Mouse (Mus musculus) heart, embryonic 10.5 days (tissue): ENCODE measurements around the gene Ehd1. TPM values are rescaled to one million over a fixed set of nuclear protein-coding genes. Genes with fewer than 3 reads are reported as not detected.

Experiments
- DNase-seq: peaks from one replicate; pipeline ENCODE4 v3.0.0-alpha.2; 2017; ENCODE audit warnings: low spot score
- H3K27ac ChIP-seq: fragments of 300-500 bp; sonication (generic); 2 replicates; pipeline ENCODE4 v1.5.1; 2016; ENCODE audit warnings: mild to moderate bottlenecking
- H3K27me3 ChIP-seq: fragments of 300-500 bp; sonication (generic); 2 replicates; pipeline ENCODE4 v1.6.1; 2016; ENCODE audit warnings: mild to moderate bottlenecking; ENCODE audit not compliant: poor library complexity, insufficient read depth, severe bottlenecking
- H3K36me3 ChIP-seq: fragments of 300-500 bp; sonication (generic); 2 replicates; pipeline ENCODE4 v1.6.1; 2016; ENCODE audit warnings: mild to moderate bottlenecking, moderate library complexity
- H3K4me1 ChIP-seq: fragments of 300-500 bp; sonication (generic); 2 replicates; pipeline ENCODE4 v1.6.1; 2016; ENCODE audit warnings: mild to moderate bottlenecking
- H3K4me3 ChIP-seq: fragments of 300-500 bp; sonication (generic); 2 replicates; pipeline ENCODE4 v1.5.1; 2016; ENCODE audit warnings: mild to moderate bottlenecking, moderate library complexity
- H3K9me3 ChIP-seq: fragments of 300-500 bp; sonication (generic); 2 replicates; pipeline ENCODE4 v1.6.1; 2016; ENCODE audit warnings: mild to moderate bottlenecking, moderate library complexity
- WGBS: fragments of 180-500 bp; shearing (Covaris S2); methylation state at CpG from one replicate; pipeline ENCODE4 v1.1.7; 2016; 5-methylcytosine and 5-hydroxymethylcytosine counted together
- polyA plus RNA-seq: library from polyadenylated mRNA; unstranded; fragments of >200 nt; fragmentation: Nextera tagmentation; extraction: Ambion mirVana; gene quantifications from 2 replicates; pipeline ENCODE4 v1.2.1, GENCODE M21; 2016

The Ehd1 gene
- polyA plus RNA-seq, result 89.6 and 101 TPM in 2 replicates

DNA sequence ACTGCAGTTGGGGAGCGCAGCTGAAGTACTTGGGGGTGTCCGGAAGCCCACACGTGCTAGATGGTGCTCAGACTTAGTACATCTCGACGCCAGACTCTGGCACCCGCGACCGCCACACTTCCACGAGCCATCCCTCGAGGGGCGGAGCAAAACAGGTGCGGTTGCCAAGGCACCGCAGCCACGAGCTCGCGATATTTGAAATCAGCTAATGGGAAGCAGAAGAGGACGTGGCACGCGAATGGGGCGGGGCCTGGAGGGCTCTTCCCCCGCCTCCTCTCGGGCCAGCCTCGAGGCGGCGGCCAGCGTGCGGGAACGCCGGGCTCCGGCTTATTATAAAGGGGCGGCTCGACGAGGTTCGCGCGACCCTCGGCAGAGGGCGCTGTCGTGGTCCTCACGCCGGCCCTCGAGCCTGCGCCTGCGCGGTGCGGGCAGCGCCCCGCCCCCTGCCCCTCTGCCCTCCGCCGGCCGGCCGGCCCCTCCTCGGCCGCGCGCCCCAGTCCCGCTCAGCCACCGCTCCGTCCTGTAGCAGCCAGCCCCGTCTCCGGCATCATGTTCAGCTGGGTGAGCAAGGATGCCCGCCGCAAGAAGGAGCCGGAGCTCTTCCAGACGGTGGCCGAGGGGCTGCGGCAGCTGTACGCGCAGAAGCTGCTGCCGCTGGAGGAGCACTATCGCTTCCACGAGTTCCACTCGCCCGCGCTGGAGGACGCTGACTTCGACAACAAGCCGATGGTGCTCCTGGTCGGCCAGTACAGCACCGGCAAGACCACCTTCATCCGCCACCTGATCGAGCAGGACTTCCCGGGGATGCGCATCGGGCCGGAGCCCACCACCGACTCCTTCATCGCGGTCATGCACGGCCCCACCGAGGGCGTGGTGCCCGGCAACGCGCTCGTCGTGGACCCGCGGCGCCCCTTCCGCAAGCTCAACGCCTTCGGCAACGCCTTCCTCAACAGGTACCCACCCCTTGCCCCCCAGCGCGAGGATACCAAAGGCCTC lies at the start of gene Ehd1:
Gene Ehd1 (plus strand): TSS at position 300 of the 996 bp plus-strand sequence.
- H3K27me3 ChIP-seq, result no peaks in the 10 kb centered on the region

DNA sequence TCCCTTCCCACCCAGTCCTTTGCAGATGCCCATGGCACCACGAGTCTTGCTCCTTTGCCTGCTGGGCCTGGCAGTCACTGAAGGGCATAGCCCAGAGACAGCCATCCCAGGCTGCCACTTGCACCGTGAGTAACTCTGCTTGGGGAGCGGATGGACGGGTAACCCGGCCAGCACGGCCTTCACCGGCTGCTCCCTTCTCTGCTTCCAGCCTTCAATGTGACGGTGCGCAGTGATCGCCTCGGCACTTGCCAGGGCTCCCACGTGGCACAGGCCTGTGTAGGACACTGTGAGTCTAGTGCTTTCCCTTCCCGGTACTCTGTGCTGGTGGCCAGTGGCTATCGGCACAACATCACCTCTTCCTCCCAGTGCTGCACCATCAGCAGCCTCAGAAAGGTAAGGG lies 49.8 kb upstream of the Ehd1 start:
- no peak overlapping the region for H3K27ac ChIP-seq
- H3K36me3 ChIP-seq, result peaks cover 52% of the 10 kb centered on the region

More for the DNA sequence above, at the start of gene Ehd1:
- WGBS, result under 1% methylated on average over 97 of the region's 106 CpGs
- Histone ChIP-seq H3K27ac (peak within 1 kb of the TSS; percentile 91), H3K4me3 (peak within 1 kb of the TSS; percentile 89), H3K36me3 (peaks cover 25% of the 10 kb centered on the region), H3K9me3 (no peaks in the 10 kb centered on the region), H3K4me1 (peaks cover 56% of the 10 kb centered on the region)
- peak; percentile 99 for DNase-seq

DNA sequence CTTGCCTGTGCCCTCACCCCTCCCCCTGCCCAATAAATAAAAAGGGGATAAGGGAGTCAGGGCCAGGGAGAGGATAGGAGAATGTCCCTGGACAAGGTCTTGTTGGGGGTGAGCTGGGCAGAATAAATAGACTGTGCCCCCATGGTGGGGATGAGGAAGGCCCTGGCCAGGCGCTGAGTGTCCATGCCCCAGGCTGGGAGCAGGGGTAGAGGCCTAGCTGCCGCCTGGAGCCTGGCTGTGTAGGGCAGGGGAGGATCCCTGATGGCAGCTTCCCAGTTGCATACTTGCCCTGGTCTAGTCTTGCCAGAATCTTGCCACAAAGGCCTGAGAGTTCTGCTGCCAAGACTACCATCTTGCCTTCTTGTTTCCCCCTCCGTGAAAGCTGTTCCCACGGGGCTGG lies 48.7 kb upstream of the Ehd1 start:
- WGBS, result 88% methylated on average over 4 of the region's 4 CpGs
- H3K9me3 ChIP-seq, result no peaks in the 10 kb centered on the region
- no peak overlapping the region for H3K27ac ChIP-seq
- H3K4me3 ChIP-seq, result no peak overlapping the region
- no peak for DNase-seq
- H3K27me3 ChIP-seq, result no peaks in the 10 kb centered on the region
- peaks cover 62% of the 10 kb centered on the region for H3K36me3 ChIP-seq
- H3K4me1 ChIP-seq, result peaks cover 12% of the 10 kb centered on the region

More for the DNA sequence above, 49.8 kb upstream of the Ehd1 start:
- 90% methylated on average over 14 of the region's 14 CpGs for WGBS
- no peak for DNase-seq
- no peak overlapping the region for H3K4me3 ChIP-seq
- H3K9me3 ChIP-seq, result no peaks in the 10 kb centered on the region
- H3K27me3 ChIP-seq, result no peaks in the 10 kb centered on the region
- peaks cover 12% of the 10 kb centered on the region for H3K4me1 ChIP-seq

DNA sequence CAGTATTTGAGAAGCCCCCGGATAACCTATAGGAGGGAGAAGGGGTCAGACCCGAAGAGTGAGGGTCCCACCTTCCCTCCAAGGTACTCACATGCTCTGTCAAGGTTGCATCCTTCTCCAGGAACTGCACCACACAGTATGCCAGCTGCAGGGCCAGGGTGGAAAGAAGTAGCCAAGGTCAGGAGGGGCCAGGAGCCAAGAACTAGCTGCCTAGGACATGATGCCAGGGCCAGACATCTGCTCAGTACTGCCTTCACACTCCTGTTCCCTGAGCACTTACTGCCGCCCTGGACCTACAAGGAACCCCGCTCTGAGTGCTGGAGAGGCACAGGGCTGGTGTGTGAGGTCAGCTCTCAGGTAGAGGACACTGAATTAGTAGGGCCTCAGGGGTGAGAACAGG lies 46.1 kb upstream of the Ehd1 start:
- WGBS, result 80% methylated on average over 4 of the region's 4 CpGs
- H3K4me3 ChIP-seq, result no peak overlapping the region
- peaks cover 62% of the 10 kb centered on the region for H3K36me3 ChIP-seq
- H3K9me3 ChIP-seq, result no peaks in the 10 kb centered on the region
- H3K27me3 ChIP-seq, result no peaks in the 10 kb centered on the region
- DNase-seq, result no peak
- no peak overlapping the region for H3K27ac ChIP-seq
- H3K4me1 ChIP-seq, result peaks cover 25% of the 10 kb centered on the region

DNA sequence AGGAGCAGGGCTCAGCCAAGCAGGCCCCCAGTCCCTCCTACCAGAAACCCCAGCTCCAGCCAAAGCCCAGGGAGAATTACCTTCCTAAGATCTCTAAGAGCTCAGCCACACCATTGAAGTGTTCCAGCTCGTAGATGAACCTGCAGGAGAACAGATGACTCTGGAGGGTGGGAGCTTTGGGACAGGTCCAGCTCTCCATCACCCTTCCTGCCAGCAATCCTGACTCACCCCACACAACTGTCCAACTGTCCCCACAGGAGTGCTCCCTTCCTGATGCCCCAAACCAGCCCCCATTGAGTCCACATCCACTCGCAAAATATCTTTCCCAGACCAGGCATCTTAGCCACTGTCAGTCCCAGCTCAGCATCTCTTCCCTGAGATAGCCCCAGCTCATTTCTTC lies 45.5 kb upstream of the Ehd1 start:
- H3K4me1 ChIP-seq, result peaks cover 26% of the 10 kb centered on the region
- peaks cover 62% of the 10 kb centered on the region for H3K36me3 ChIP-seq
- no peak for DNase-seq
- no peaks in the 10 kb centered on the region for H3K9me3 ChIP-seq
- WGBS, result 84% methylated on average over 2 of the region's 2 CpGs
- no peaks in the 10 kb centered on the region for H3K27me3 ChIP-seq
- no peak overlapping the region for H3K4me3 ChIP-seq
- H3K27ac ChIP-seq, result no peak overlapping the region

DNA sequence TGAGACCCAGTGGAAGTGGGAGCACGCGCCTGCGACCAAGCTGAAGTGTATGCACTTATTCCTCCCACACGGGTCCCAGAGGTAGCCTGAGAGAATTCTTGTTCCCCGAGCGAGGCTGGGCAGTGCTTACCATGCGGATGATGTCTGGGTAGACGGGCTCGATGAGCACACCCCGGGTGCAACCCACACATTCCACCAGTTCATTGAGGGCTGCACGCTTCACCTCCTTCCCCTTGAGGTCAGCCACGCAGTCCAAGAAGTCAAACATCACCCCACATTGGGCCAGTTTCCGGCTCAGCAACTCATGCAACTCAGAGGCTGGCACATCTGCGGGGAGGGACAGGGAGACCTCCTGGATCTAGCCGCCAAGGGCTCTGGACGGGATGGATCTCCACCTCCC lies 42.9 kb upstream of the Ehd1 start:
- Histone ChIP-seq H3K4me3 (no peak overlapping the region), H3K27me3 (no peaks in the 10 kb centered on the region), H3K4me1 (peaks cover 20% of the 10 kb centered on the region), H3K27ac (no peak overlapping the region), H3K9me3 (no peaks in the 10 kb centered on the region), H3K36me3 (peaks cover 41% of the 10 kb centered on the region)
- no peak for DNase-seq
- WGBS, result 89% methylated on average over 16 of the region's 16 CpGs

DNA sequence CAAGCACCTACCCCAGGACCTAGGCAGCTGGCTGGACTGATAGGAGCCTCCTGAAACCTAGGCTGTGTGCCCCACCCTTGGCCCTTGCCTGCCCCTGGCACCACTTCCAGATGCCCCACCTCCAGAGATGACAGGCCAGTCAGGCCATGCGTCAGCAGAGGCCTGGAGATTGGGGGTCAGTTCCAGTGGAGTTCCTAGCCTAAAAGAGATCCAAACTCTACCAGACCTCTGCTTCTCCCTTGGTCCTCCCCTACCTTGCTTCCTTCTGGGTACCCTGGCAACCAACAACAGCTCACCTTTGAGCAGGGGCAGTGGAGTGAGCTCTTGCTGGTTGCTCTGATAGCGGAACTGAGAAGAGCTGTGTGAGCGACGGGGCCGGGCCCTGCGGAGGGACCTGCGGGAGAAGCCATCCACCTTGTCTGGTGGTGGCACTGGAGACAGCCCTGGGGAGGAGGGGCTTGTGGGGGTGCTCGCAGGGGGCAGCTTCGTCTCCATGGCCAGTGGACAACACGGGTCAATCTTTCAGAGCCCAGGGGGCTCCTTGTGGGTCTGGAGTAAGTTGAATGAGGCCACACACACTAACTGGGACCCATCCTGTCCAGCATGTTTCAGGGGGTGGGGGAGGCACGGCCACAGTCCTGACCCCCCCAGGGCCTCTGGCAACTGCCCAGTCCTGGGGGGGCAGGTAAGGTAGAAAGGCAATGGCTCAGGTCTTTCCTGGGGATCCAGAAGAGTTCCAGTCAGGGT lies 42.0 kb upstream of the Ehd1 start:
- DNase-seq, result no peak
- WGBS, result 68% methylated on average over 11 of the region's 11 CpGs
- peaks cover 20% of the 10 kb centered on the region for H3K4me1 ChIP-seq
- peak overlapping the region; percentile 87 for H3K4me3 ChIP-seq
- H3K9me3 ChIP-seq, result no peaks in the 10 kb centered on the region
- peaks cover 32% of the 10 kb centered on the region for H3K36me3 ChIP-seq
- no peak overlapping the region for H3K27ac ChIP-seq
- no peaks in the 10 kb centered on the region for H3K27me3 ChIP-seq

DNA sequence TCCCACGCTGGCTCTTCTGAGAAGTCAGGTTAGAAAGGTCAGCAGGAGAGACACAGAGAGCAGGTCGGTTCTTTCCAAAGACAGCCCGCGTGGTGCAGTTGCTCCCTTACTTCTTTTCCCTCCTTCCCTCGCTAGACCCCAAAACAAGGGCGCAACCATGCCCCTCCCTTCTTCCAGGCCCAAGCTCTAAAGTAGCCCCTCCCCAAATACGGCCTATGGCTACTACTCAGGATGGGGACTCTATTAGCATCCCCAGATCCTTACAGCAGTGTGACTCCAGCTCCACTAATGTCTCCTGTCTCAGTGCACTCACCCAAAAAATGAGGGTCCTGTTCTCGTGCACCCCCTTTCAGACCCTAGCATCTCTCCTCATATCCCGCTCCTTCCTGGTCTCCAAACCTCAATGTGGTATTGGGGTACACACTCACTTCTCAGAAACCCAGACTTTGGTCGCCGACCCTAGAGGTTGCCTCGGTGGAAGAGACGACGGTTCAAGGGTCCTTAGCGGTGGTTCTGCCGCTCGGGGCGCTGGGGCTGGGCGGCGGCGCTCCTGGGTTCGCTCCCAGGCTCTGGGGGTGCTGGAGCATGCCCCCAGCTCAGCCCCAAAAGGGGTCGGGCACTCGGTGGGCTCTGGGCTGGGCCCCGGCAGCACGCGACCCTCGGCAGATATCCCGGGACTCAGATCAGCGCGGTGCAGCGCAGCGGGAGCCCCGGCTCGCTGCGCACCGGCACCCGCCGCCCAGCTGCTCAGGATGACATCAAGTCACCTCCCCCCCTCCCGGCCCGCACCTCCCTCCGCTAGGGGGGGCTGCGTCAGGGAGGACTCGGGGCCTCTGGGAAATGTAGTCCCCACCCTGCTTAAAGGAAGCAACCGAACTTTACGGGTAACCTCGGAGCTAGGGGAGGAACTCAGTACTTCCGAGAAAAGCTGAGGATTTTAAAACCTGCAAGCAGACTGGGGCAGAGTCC lies 41.2 kb upstream of the Ehd1 start, which contains the start of gene Ppp2r5b:
Gene Ppp2r5b (minus strand): TSS at position 789 of the 969 bp plus-strand sequence.
- H3K4me1 ChIP-seq, result peaks cover 20% of the 10 kb centered on the region
- DNase-seq, result peak; percentile 96
- WGBS, result 2% methylated on average over 48 of the region's 48 CpGs

DNA sequence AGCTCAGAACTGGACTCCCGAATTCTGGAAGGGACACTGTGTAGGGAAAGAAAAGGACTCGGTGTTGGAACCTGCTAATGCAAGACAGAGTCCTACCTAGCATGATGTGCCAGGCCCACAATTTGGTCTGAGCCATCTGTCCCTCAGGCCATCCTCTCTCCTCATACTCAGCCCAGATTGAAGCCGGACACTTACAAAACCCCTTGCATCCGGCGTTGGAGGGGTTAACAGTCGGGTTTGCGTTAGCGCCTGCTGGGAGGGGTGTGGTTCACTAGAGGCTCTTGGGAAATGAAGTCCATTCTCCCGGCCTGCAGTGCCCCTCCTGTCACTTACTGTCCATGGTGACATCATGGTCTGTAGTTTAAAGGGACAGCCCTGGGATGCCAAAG lies 40.5 kb upstream of the Ehd1 start:
- Histone ChIP-seq H3K4me1 (peaks cover 20% of the 10 kb centered on the region), H3K27ac (peak overlapping the region; percentile 92), H3K9me3 (no peaks in the 10 kb centered on the region), H3K4me3 (peak overlapping the region; percentile 87), H3K27me3 (no peaks in the 10 kb centered on the region), H3K36me3 (peaks cover 17% of the 10 kb centered on the region)
- peak; percentile 96 for DNase-seq
- WGBS, result under 1% methylated on average over 9 of the region's 9 CpGs

More for the DNA sequence above, 41.2 kb upstream of the Ehd1 start, which contains the start of gene Ppp2r5b:
- Histone ChIP-seq H3K27me3 (no peaks in the 10 kb centered on the region), H3K9me3 (no peaks in the 10 kb centered on the region), H3K36me3 (peaks cover 24% of the 10 kb centered on the region), H3K4me3 (peak within 1 kb of the TSS; percentile 87), H3K27ac (peak within 1 kb of the TSS; percentile 92)

DNA sequence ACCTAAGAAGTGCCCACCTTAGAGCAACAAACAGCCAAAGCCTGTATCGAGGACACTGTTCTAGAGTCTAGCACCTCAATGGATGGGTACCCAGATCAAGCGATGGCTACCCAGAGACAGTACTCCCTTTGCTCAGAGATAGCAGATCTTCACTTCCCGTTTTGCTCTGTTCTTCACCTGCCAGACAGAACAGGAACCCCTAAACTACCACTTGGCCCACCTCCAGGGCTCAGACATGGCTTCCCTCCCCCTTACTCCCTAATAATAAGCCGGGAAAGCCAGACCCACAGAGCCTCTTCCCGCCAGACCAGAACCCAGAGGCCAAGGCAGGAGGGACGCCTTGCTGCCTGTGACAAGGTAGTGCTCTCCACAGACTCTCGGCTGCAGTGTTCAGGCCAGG lies 39.7 kb upstream of the Ehd1 start:
- 0 out of 2 replicates have a peak overlapping the region, but pooled peaks have one; percentile 87 for H3K4me3 ChIP-seq
- H3K27me3 ChIP-seq, result no peaks in the 10 kb centered on the region
- 68% methylated on average over 7 of the region's 7 CpGs for WGBS
- no peak for DNase-seq
- H3K27ac ChIP-seq, result peak overlapping the region; percentile 92
- H3K4me1 ChIP-seq, result peaks cover 20% of the 10 kb centered on the region
- H3K9me3 ChIP-seq, result no peaks in the 10 kb centered on the region
- peaks cover 9% of the 10 kb centered on the region for H3K36me3 ChIP-seq

DNA sequence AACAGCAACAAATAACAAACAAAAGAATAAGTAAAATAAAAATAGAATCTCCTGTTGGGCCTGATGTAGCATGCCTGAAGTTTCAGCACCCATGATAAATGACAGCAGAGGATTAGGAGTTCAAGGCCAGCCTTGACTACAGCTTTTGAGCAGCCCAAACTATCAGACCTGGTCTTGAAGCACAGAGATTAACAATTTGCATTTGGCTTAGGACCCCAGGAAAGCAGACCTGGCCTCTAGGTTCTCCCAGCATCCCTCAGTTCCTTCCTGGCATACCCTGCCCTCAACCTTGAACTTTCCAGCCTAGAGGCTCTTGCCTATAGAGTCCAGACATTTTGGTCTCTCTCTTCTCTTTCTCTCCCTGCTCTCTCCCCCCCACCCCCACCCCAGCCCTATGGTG lies 37.8 kb upstream of the Ehd1 start:
- no peak overlapping the region for H3K4me3 ChIP-seq
- H3K27ac ChIP-seq, result no peak overlapping the region
- no peak for DNase-seq
- no peaks in the 10 kb centered on the region for H3K27me3 ChIP-seq
- no peaks in the 10 kb centered on the region for H3K36me3 ChIP-seq
- H3K4me1 ChIP-seq, result peaks cover 37% of the 10 kb centered on the region
- no peaks in the 10 kb centered on the region for H3K9me3 ChIP-seq

DNA sequence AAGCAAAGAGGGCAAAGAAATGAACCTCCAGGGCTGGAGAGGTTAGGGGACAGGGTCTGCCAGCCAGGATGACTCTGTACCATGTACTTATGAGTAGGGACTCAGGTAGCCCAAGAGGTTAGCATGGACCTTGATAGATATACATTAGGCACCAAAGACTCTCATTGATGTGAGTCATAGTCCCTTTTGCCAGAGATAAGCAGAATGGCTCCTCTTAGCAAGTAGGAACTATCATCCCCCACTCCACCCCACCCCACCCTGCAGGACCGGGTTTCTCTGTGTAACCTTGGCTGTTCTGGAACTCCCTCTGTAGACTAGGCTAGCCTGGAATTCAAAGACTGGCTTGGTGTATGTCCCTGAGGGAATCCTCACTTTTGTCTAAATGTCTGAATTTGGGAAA lies 36.4 kb upstream of the Ehd1 start:
- DNase-seq, result no peak
- Histone ChIP-seq H3K27me3 (no peaks in the 10 kb centered on the region), H3K4me1 (peaks cover 26% of the 10 kb centered on the region), H3K36me3 (peaks cover 9% of the 10 kb centered on the region), H3K4me3 (no peak overlapping the region), H3K27ac (no peak overlapping the region), H3K9me3 (no peaks in the 10 kb centered on the region)
- WGBS, result 43% methylated on average over 1 of the region's 1 CpGs
